Mouse (Mus musculus) liver, adult 2 months (tissue): Measurements from ENCODE around the gene Pofut2. TPM values are rescaled to one million over a fixed set of nuclear protein-coding genes. Genes with fewer than 3 reads are reported as not detected.

Experiments used
- DNase-seq: peaks from one replicate; pipeline ENCODE4 v3.0.0-alpha.2; 2011; ENCODE audit warnings: low read depth, low spot score; ENCODE audit errors: extremely low read depth
- H3K27ac ChIP-seq: fragments of 200-500 bp; replicated peaks from 2 replicates; pipeline ENCODE4 v1.5.1; 2012; ENCODE audit warnings: low read depth, mild to moderate bottlenecking, control low read depth, inconsistent platforms, low read length; ENCODE audit not compliant: insufficient read depth
- H3K27me3 ChIP-seq: fragments of 200-500 bp; 2 replicates; pipeline ENCODE4 v1.6.1; 2012; ENCODE audit warnings: mild to moderate bottlenecking, moderate library complexity, low read length, inconsistent platforms; ENCODE audit not compliant: control insufficient read depth, insufficient read depth
- H3K36me3 ChIP-seq: fragments of 200-500 bp; 2 replicates; pipeline ENCODE4 v1.6.1; 2012; ENCODE audit warnings: low read length, inconsistent platforms; ENCODE audit not compliant: control insufficient read depth, insufficient read depth
- H3K4me1 ChIP-seq: fragments of 200-500 bp; 2 replicates; pipeline ENCODE4 v1.6.1; 2011; ENCODE audit warnings: low read length; ENCODE audit not compliant: control insufficient read depth, insufficient read depth
- H3K4me3 ChIP-seq: fragments of 200-500 bp; 2 replicates; pipeline ENCODE4 v1.5.1; 2011; ENCODE audit warnings: low read depth, mild to moderate bottlenecking, control low read depth, low read length, moderate library complexity; ENCODE audit not compliant: insufficient read depth
- H3K79me2 ChIP-seq: fragments of 200-500 bp; 2 replicates; pipeline ENCODE4 v1.6.1; 2012; ENCODE audit warnings: inconsistent platforms, mild to moderate bottlenecking, low read length, moderate library complexity; ENCODE audit not compliant: control insufficient read depth, insufficient read depth
- H3K9ac ChIP-seq: fragments of 200-500 bp; 2 replicates; pipeline ENCODE4 v1.6.1; 2012; ENCODE audit warnings: low read depth, mild to moderate bottlenecking, control low read depth, inconsistent platforms, low read length
- CTCF ChIP-seq: fragments of 200-500 bp; IDR thresholded peaks from 2 replicates; pipeline ENCODE4 v1.5.1; 2011; ENCODE audit warnings: low read depth, low read length, control low read depth
- POLR2A ChIP-seq: fragments of 200-500 bp; IDR thresholded peaks from 2 replicates; pipeline ENCODE4 v1.6.1; 2011; ENCODE audit warnings: low read length, control low read depth; ENCODE audit not compliant: insufficient read depth; ENCODE audit errors: extremely low read depth
- WGBS: fragments of 180-500 bp; shearing (Covaris S2); methylation state at CpG from one replicate; pipeline ENCODE4 v1.1.7; 2018; 5-methylcytosine and 5-hydroxymethylcytosine counted together
- polyA plus RNA-seq: library from polyadenylated mRNA; depleted of rRNA; stranded (reverse); fragments of >200 nt; gene quantifications from 2 replicates; pipeline ENCODE4 v1.2.3, GENCODE M21; 2012; rRNA removed
- total RNA-seq: library from RNA; depleted of rRNA; stranded (reverse); fragments of >200 nt; gene quantifications from 2 replicates; pipeline ENCODE4 v1.2.3, GENCODE M21; 2014; rRNA removed

Gene Pofut2
- total RNA-seq (6.9 and 9.5 TPM in 2 replicates), polyA plus RNA-seq (16.4 and 23.0 TPM in 2 replicates)

- Histone ChIP-seq H3K4me3 (peak within 1 kb of the TSS; percentile 78), H3K27me3 (no peaks in the 10 kb centered on the region), H3K79me2 (peaks cover 3% of the 10 kb centered on the region; the same call in 1 of the 2 replicates), H3K4me1 (peaks cover 4% of the 10 kb centered on the region), H3K9ac (peak within 1 kb of the TSS; percentile 90), H3K27ac (peak within 1 kb of the TSS; percentile 68), H3K36me3 (no peaks in the 10 kb centered on the region)
- TF ChIP-seq POLR2A (peak; percentile 93), CTCF (peak; percentile 10; the same call in 1 of the 2 replicates)
- peak; percentile 91 for DNase-seq
- WGBS = under 1% methylated on average over 80 of the region's 81 CpGs
Observed at GRCm38 (mm10) chr10:77258704-77259621, at the start of gene Pofut2. Pofut2 (plus strand) TSS chr10:77259218.

- Histone ChIP-seq H3K9ac (no peak overlapping the region), H3K4me1 (peaks cover 7% of the 10 kb centered on the region; the same call in 1 of the 2 replicates), H3K27me3 (no peaks in the 10 kb centered on the region), H3K27ac (no peak overlapping the region), H3K4me3 (no peak overlapping the region), H3K36me3 (no peaks in the 10 kb centered on the region), H3K79me2 (no peaks in the 10 kb centered on the region)
- DNase-seq = no peak
- no peak for TF ChIP-seq CTCF
- TF ChIP-seq POLR2A = no peak
- 73% methylated on average over 5 of the region's 5 CpGs for WGBS
Observed at GRCm38 (mm10) chr10:77209261-77209660, 49.8 kb upstream of the Pofut2 start.

GRCm38 (mm10) chr10:77210666-77211065 lies 48.4 kb upstream of the Pofut2 start:
- WGBS = 94% methylated on average over 3 of the region's 3 CpGs
- H3K4me1 ChIP-seq = peaks cover 7% of the 10 kb centered on the region; the same call in 1 of the 2 replicates
- no peak for TF ChIP-seq CTCF
- no peak for TF ChIP-seq POLR2A

GRCm38 (mm10) chr10:77211116-77211570 lies 47.9 kb upstream of the Pofut2 start:
- H3K27me3 ChIP-seq = no peaks in the 10 kb centered on the region
- 70% methylated on average over 11 of the region's 11 CpGs for WGBS
- H3K4me1 ChIP-seq = peaks cover 7% of the 10 kb centered on the region; the same call in 1 of the 2 replicates
- H3K79me2 ChIP-seq = no peaks in the 10 kb centered on the region
- H3K4me3 ChIP-seq = no peak overlapping the region
- H3K9ac ChIP-seq = no peak overlapping the region
- DNase-seq = peak; percentile 3
- peak overlapping the region; percentile 43; the same call in 1 of the 2 replicates for H3K27ac ChIP-seq
- TF ChIP-seq POLR2A (no peak), CTCF (no peak)
- H3K36me3 ChIP-seq = no peaks in the 10 kb centered on the region

More at GRCm38 (mm10) chr10:77210666-77211065, 48.4 kb upstream of the Pofut2 start:
- H3K4me3 ChIP-seq = no peak overlapping the region
- H3K27me3 ChIP-seq = no peaks in the 10 kb centered on the region
- H3K79me2 ChIP-seq = no peaks in the 10 kb centered on the region
- H3K9ac ChIP-seq = no peak overlapping the region
- no peaks in the 10 kb centered on the region for H3K36me3 ChIP-seq
- no peak overlapping the region for H3K27ac ChIP-seq
- DNase-seq = no peak

GRCm38 (mm10) chr10:77212354-77213120 lies 46.5 kb upstream of the Pofut2 start:
- Histone ChIP-seq H3K4me3 (no peak overlapping the region), H3K9ac (no peak overlapping the region), H3K36me3 (no peaks in the 10 kb centered on the region), H3K27me3 (no peaks in the 10 kb centered on the region), H3K79me2 (no peaks in the 10 kb centered on the region), H3K4me1 (peaks cover 3% of the 10 kb centered on the region; the same call in 1 of the 2 replicates), H3K27ac (no peak overlapping the region)
- WGBS = 91% methylated on average over 6 of the region's 6 CpGs
- DNase-seq = no peak
- TF ChIP-seq CTCF (no peak), POLR2A (no peak)
